Mouse (Mus musculus) midbrain, embryonic 15.5 days (tissue): ENCODE results near the gene Ush2a. TPM values are rescaled to one million over a fixed set of nuclear protein-coding genes. Genes with fewer than 3 reads are reported as not detected.

Experiments used
- ATAC-seq: fragments of 200-750 bp; cut with Nextera tagmentation; replicated peaks from 2 replicates; pipeline ENCODE4 v1.8.0; 2017; ENCODE audit warnings: moderate TSS enrichment
- H3K27ac ChIP-seq: fragments of 300-500 bp; sonication (generic); 2 replicates; pipeline ENCODE4 v1.5.1; 2015; ENCODE audit warnings: mild to moderate bottlenecking, inconsistent platforms
- H3K27me3 ChIP-seq: fragments of 300-500 bp; sonication (generic); replicated peaks from 2 replicates; pipeline ENCODE4 v1.6.1; 2015; ENCODE audit warnings: inconsistent platforms
- H3K36me3 ChIP-seq: fragments of 300-500 bp; sonication (generic); replicated peaks from 2 replicates; pipeline ENCODE4 v1.6.1; 2015; ENCODE audit warnings: inconsistent platforms
- H3K4me1 ChIP-seq: fragments of 300-500 bp; sonication (generic); 2 replicates; pipeline ENCODE4 v1.6.1; 2015; ENCODE audit warnings: inconsistent platforms
- H3K4me2 ChIP-seq: fragments of 300-500 bp; sonication (generic); 2 replicates; pipeline ENCODE4 v1.6.1; 2015; ENCODE audit warnings: inconsistent platforms, mild to moderate bottlenecking, moderate library complexity
- H3K4me3 ChIP-seq: fragments of 300-500 bp; sonication (generic); 2 replicates; pipeline ENCODE4 v1.5.1; 2015; ENCODE audit warnings: mild to moderate bottlenecking, inconsistent platforms
- H3K9ac ChIP-seq: fragments of 300-500 bp; sonication (generic); 2 replicates; pipeline ENCODE4 v1.6.1; 2015; ENCODE audit warnings: mild to moderate bottlenecking, inconsistent platforms
- H3K9me3 ChIP-seq: fragments of 300-500 bp; sonication (generic); 2 replicates; pipeline ENCODE4 v1.6.1; 2016; ENCODE audit warnings: inconsistent platforms
- WGBS: fragments of 180-500 bp; shearing (Covaris S2); methylation state at CpG from one replicate; pipeline ENCODE4 v1.1.7; 2015; ENCODE audit warnings: mixed read lengths; 5-methylcytosine and 5-hydroxymethylcytosine counted together
- polyA plus RNA-seq: library from polyadenylated mRNA; unstranded; fragments of >200 nt; fragmentation: Nextera tagmentation; extraction: Ambion mirVana; gene quantifications from 2 replicates; pipeline ENCODE4 v1.2.1, GENCODE M21; 2015

Gene Ush2a
- polyA plus RNA-seq, 1 experiment from 2014 or later: 0.37 TPM

DNA sequence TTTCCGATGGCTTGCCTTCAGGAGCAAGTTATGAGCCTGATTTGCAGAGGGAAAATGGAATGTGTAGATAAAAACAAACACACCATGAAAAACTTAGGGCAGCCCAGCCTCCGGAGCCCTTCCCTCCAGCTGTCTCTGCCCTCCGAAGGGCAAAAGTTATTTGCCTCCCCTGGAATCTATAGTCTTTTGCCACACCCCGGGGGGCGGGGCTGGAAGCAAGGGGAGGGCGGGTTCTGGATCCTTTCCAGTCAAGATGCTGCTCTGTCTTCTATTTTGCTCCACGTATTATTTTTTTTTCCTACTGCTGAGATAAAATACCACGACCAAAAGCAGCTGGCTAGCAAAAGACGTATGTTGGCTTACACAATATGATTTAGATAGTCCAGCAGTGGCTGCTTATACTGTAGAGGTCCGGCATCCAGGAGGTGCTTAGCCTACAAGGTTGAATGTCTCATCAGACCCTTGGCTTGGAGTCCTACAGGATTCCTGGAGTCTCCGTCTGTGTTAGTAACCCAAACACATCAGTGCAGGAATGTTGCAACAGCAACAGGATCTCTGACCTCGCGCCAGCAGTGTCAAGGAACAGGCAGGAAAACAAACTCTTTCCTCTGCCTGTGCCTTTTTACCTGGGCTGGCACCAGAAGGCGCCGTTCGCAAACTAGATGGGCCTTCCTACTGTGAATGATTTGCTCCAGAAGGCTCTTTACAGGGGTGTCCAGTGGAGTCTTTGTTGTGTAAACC lies 751.2 kb downstream of the Ush2a start:
- no peaks in the 10 kb centered on the region; the same call in 1 of the 2 replicates for H3K4me1 ChIP-seq
- WGBS: 11% methylated on average over 16 of the region's 16 CpGs
- H3K27me3 ChIP-seq: peaks cover 3% of the 10 kb centered on the region; the same call in 1 of the 2 replicates
- peak overlapping the region; percentile 1; the same call in 1 of the 2 replicates for H3K4me2 ChIP-seq
- no peak overlapping the region for H3K27ac ChIP-seq
- no peaks in the 10 kb centered on the region for H3K9me3 ChIP-seq
- H3K9ac ChIP-seq: no peak overlapping the region
- no peak for ATAC-seq
- no peak overlapping the region for H3K4me3 ChIP-seq
- H3K36me3 ChIP-seq: no peaks in the 10 kb centered on the region

DNA sequence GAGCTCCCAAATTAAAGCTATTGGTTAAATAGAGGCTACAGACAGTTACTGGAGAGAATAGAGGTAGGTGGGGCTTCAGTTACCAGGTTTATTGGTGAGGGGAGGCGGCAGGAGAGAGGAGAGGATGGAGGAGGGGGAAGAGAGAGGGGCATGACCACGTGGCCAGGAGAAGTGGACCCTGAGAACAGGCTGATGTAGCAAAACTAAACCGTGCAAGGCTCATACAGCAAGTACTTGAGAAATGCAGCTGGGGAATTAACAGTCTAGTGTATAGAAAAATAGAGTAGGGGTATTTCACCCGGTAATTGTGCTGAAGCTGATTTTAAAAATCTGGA lies 751.7 kb downstream of the Ush2a start:
- H3K9ac ChIP-seq: no peak overlapping the region
- 11% methylated on average over 4 of the region's 4 CpGs for WGBS

More for the DNA sequence above, 751.7 kb downstream of the Ush2a start:
- no peak overlapping the region for H3K27ac ChIP-seq
- H3K4me2 ChIP-seq: peak overlapping the region; percentile 1; the same call in 1 of the 2 replicates
- H3K4me1 ChIP-seq: no peaks in the 10 kb centered on the region
- no peaks in the 10 kb centered on the region for H3K36me3 ChIP-seq
- H3K4me3 ChIP-seq: no peak overlapping the region
- ATAC-seq: no peak
- no peaks in the 10 kb centered on the region for H3K9me3 ChIP-seq
- H3K27me3 ChIP-seq: peaks cover 3% of the 10 kb centered on the region; the same call in 1 of the 2 replicates
